Mouse (Mus musculus) embryonic fibroblast, embryonic 13.5 days (primary cell): ENCODE data around the gene Ptprt.

Experiments
- CTCF ChIP-seq: IDR thresholded peaks from 2 replicates; pipeline ENCODE4 v1.5.1; 2011; ENCODE audit warnings: mild to moderate bottlenecking, control low read depth, low read length, moderate library complexity, borderline replicate concordance; ENCODE audit not compliant: insufficient read depth
- POLR2A ChIP-seq: IDR thresholded peaks from 2 replicates; pipeline ENCODE4 v1.6.1; 2011; ENCODE audit warnings: low read depth, mild to moderate bottlenecking, control low read depth, low read length, moderate library complexity

DNA sequence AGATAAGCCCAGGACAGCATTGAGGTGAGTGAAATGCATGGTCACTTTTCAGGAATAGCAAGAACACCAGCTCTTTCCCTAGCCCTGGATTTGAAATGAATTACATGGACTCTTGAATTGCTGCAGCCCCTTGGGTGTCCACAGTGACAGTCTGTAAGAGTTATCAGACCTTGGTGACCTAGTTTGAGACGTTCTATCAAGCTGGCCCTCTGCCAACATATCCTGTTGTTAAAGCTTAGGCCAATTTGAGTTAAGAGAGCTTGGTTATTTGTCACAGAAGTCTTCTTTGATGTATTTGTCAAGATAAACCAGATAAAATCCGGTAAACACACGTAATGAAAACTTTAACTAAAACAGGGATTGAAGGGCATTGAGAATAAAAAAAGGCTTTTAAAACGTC, 795.7 kb downstream of the Ptprt start:
- TF ChIP-seq CTCF (no peak), POLR2A (no peak)
